Mouse (Mus musculus): ENCODE data around the gene Cdsn. TPM values are rescaled to one million over a fixed set of nuclear protein-coding genes. Genes with fewer than 3 reads are reported as not detected.

Cdsn gene
- polyA plus RNA-seq, 1 experiment = 1.2 TPM

DNA sequence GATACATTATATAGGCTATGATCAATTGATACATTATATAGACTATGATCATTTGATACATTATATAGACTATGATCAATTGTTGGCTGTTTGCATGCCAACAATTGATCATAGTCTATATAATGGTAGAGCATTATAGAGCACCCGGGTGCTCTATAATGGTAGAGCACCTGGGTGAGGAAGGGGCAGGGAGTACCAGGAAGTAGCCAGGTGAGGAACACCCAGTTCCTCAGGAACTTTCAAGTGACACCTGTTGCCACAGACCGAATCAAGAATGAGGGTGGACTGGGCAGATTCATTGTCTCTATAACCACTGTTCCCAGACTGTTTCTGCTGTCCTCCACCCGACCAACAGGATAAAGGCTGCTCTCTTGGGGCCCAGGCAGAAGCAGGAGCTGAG, 15.2 kb downstream of the Cdsn start, which contains the start of gene 2300002M23Rik:
2300002M23Rik (plus strand) TSS at position 301 of the 400 bp plus-strand sequence.
- DNase-seq (ENCODE audit: low read depth, low spot score) = no peak
- WGBS = 33% methylated on average over 3 of the region's 3 CpGs

DNA sequence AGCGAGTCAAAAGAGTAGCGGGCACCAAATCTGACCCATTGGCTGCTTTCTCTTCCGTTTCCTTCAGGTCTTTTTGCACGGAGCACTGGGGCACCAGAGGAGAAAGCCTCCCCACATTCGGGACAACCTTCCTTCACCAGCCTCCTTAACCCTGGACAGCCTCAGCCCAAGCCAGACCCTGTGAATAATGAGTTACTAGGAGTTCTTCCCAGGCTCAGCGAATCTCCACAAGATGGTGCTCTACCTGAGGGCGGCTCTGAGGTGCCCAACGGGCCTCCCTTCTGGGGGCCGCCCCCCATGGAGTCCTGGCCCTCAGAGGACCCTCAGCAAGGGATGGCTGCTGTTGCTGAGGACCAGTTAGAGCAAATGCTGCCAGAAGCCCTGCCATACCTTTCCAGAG, 15.8 kb downstream of the Cdsn start:
- DNase-seq (ENCODE audit: low read depth, low spot score) = no peak
- WGBS = 39% methylated on average over 9 of the region's 9 CpGs

DNA sequence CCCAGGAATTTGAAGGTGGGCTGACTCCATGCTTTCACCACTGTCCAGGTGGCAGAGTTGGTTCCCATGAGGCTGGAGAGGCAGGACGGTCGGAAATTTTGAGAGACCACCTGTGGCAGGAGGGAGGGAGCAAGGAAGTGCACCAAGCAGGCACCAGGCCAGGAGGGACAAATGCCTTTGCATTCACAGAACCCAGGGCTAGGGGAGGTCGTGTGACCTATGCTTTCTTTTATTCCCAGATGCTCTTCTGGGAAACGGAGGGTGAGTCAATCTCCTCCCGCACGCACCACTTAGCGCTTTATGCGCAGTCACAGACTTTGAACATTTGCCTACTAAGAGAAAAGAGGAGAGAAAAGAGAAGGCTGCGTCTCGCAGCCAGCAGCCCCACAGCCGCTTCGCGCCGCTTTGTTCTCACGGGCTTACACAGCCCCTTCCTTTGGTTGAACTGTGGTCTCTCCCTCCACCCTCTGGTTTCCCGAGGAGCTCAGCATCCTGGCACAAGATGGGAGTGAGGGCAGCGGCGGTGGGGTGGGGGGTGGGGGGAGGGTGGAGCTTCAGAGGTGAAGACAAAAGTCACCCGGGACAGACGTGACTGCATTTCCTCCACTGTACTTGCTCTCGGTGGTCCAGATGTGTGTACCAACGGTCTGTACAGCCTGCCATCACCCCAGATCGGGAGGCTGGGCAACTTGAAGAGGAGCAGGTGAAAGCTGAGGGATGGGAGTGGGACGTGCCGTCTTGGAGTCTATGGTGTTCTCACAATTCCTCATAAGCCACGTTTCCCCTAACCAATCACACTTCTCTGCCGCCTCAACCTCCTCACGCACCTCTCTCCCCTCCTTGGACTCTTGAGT, 17.4 kb downstream of the Cdsn start:
- 13% methylated on average over 28 of the region's 28 CpGs for WGBS
- no peak for DNase-seq (ENCODE audit: low read depth, low spot score)

DNA sequence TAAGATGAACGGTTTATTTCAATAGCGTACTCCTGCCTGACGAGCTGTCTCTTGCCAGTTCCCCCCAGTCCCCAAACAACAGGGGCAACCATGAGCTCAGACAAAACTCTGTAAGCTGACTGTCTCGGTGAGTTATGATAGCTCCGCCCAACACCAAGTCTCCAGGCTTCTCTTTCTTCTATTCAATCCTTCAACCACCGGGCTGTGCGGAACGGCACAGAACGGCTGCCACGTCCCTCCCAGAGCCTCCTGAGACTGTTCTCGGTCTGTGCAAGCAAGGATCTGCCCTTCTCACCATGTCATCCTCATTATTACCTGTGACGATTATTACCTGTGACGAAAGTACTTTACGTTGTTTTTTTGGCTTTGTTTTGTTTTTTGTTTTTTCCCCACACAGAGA, 18.9 kb downstream of the Cdsn start:
- 87% methylated on average over 14 of the region's 14 CpGs for WGBS
- no peak for DNase-seq (ENCODE audit: low read depth, low spot score)

DNA sequence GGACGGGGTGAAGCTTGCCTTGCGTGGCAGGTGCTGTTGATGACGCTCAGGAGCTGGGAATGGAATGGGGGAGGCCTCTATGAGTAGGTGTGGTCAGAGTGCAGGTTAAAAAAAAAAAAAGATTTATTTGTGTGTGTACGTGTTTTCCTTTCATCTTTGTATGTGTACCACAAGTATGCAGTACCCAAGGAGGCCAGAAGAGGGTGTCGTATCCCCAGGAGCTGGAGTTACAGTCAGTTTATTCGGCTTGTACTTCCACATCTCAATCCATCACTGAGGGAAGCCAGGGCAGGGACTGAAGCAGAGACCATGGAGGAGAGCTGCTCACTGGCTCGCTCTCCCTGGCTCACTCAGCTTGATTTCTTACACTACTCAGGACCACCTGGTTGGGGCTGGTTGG, 19.5 kb downstream of the Cdsn start:
- no peak for DNase-seq (ENCODE audit: low read depth, low spot score)
- 93% methylated on average over 7 of the region's 7 CpGs for WGBS

DNA sequence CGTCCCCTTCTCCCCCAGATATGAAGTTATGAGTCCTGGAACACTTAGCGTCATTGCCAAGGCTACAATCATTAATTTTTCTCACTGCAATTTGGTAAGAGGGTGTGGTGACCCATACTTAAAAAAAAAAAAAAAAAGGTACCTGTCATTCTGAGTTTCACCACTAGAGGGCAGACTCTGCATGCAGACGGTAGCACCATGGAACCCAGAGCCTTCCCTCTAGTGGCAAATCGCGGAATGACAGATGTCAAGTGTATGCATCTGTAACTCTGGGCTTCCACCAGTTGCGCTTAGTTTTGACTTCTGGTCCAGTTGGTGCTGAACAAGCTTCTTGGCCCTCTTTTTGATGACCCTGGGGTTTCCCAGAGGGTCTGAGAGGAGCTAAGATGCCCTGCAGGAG, 26.3 kb downstream of the Cdsn start:
- DNase-seq (ENCODE audit: low read depth, low spot score) = peak; percentile 94
- 17% methylated on average over 6 of the region's 6 CpGs for WGBS

DNA sequence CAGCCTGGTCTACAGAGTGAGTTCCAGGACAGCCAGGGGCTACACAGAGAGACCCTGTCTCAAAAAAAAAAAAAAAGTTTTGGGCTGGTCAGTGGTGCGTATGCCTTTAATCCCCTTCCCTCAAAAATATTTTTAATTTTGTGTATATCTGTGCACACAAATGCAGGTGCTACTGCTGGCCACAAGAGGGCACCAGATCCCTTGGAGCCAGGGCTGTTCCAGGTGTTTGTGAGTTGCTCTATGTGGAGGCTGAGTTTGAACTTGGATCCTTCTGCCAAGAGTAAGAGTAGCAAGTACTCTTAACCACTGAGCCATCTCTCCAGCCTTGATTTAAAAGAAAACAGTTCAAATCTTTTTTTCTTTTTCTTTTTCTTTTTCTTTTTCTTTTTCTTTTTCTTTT, 31.0 kb downstream of the Cdsn start:
- DNase-seq (ENCODE audit: low read depth, low spot score) = no peak
- 96% methylated on average over 1 of the region's 1 CpGs for WGBS

DNA sequence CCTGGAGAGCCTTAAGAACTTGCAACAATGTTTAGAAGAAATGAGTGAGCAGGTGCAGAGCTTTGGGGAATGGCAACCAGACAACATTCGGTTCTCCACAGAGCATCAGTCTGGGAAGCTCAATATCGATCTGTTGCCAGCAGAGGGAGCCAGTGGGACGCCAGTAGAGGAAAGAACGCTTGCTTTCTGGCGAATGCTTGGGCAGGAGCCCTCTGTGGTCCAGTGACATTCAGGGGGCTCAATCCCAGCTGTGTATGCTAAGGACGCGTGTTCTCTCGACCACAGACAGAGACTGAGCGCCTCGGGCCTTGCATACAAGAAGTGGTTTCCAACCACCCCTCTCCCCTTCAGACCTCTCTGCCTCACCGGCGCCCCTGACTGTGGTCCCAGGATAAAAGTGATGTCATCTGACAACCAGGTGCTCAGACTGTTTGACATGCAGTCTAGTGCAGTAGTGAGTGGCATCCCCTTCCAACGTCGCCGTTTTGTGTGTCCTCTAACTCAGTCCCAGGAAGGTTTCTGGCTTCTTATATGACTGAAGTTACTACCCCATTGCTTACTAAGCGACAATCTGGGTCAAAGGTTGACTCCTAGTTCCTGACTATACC, 32.5 kb downstream of the Cdsn start:
- DNase-seq (ENCODE audit: low read depth, low spot score) = peak; percentile 58
- 10% methylated on average over 16 of the region's 16 CpGs for WGBS

DNA sequence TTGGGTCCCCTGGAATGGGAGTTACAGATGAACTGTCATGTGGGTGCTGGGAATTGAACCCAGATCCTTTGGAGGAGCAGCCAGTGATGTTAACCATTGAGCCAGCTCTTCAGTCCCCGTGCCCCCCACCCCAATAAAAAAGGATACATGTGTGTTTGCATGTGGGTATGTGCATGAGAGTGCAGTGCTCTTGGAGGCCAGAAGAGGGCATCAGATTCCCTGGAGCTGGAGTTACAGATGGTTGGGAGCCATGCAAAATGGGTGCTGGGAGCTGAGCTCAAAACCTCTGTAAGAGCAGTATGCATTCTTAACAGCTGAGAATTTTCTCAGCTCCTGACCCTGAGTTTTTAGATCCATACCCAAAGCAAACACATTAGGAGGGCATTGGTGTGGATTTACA, 35.4 kb downstream of the Cdsn start:
- WGBS = 77% methylated on average over 1 of the region's 1 CpGs

DNA sequence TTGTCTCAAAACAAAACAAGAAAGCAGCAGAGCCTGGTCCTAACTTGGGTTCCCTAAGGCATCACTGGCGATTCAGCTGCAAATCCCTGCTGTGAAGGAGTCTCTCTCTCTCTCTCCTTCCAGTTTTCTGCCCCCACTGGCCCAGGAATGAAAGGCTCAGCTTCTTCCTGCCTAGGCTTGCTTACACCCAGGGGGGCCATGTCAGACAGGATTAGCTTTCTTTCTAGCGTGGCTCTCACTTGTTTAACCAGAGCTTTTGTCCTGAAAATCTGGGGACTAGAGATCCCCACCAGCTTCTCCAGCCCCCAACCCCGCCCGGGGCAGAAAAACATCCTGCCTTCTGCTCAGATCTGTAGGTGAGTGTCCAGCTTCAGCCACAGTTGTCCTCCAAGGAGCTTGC, 36.5 kb downstream of the Cdsn start:
- 71% methylated on average over 4 of the region's 4 CpGs for WGBS

More for the DNA sequence above, 35.4 kb downstream of the Cdsn start:
- no peak for DNase-seq (ENCODE audit: low read depth, low spot score)

DNA sequence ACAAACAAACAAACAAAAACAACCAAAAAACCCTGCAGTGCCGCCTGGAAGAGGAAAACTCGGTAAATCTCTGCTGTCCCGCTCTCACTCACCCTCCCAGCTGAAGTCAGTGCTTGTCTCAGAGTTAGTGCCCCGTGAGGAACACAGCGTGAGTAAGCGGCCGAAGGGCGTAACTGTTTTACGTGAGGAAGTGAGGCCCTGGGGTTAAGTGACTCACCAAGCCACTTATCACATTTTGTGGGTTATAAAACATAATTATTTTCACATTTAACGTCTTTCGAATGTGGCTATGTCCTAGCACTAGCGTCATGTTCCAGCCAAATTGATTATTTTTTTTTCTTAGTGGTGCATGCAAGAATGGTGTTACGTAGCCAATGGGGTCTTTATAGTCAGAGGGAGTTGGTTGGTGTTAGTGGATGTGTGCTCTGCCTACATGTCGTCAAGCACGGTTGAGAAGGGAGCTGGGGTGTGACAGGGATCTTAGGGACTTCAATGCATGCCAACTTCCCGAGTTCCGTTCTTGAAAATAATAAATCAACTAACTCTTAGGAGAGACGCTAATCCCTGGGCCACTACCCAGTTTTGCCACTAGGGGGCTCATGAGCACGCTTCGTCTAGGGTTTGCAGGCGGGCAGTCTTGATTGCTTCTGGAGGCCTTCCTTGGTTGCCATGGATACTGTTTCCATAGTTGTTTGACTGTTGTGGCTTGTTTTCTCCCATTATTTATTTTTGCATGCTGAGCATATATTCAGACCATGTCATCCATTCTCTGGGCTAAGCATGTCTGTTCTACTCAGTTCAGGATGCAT, 38.7 kb downstream of the Cdsn start:
- peak; percentile 88 for DNase-seq (ENCODE audit: low read depth, low spot score)
- 13% methylated on average over 21 of the region's 21 CpGs for WGBS

More for the DNA sequence above, 36.5 kb downstream of the Cdsn start:
- DNase-seq (ENCODE audit: low read depth, low spot score) = no peak

DNA sequence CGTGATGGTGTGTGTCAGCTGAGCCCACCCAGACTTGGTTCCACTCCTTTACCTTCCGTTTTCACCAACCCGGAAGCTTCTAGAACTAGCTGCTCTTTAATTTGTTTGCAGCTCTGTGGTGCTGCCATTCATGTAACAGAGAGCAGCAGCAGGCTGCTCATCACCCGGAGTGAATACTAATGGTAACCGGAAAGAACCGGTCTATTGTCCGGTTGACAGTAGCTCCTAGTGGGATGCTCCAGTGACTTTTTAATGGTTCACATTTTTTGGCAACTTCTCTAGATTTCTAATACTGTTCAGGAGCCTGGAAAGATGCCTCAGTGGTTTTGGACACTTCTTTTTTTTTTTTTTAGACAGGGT, 39.3 kb downstream of the Cdsn start:
- DNase-seq (ENCODE audit: low read depth, low spot score) = no peak
- 76% methylated on average over 7 of the region's 7 CpGs for WGBS

DNA sequence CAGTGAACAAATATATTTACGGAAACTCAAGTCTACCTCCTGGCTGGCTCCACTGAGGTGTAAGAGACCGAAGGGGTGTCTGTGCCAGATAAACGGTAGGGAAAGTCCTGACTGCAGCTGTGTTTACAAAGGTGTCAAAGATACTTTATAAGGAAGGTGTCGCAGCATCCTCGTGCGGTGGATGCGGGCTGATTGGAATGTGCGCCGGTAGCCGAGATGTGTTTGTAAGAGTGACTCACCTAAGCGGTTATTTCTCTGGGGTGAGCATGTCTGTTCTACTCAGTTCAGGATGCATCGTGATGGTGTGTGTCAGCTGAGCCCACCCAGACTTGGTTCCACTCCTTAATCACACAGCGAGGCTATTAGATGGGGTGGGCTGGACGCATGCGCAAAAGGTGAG, 39.8 kb downstream of the Cdsn start:
- 78% methylated on average over 15 of the region's 15 CpGs for WGBS
- DNase-seq (ENCODE audit: low read depth, low spot score) = no peak

DNA sequence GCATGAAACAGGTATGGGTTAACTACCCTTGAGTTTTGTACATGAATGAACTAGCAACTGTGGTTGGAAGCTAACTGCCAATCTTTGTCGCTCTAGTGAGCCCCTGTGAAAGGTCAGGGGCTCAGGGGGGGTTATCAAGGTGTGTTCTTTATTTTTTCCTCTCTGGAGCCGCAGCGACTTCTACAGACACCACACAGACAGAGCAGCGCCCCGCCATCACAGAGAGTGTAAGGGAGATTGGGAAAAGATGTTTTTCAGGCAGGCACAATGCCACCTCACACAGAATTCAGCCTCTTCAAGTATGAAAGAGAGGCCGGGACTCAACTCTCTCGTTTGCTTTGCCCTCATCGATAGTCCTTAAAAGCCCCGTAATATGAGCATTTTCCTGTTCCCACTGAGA, 40.2 kb downstream of the Cdsn start:
- DNase-seq (ENCODE audit: low read depth, low spot score) = no peak
- 88% methylated on average over 9 of the region's 9 CpGs for WGBS

DNA sequence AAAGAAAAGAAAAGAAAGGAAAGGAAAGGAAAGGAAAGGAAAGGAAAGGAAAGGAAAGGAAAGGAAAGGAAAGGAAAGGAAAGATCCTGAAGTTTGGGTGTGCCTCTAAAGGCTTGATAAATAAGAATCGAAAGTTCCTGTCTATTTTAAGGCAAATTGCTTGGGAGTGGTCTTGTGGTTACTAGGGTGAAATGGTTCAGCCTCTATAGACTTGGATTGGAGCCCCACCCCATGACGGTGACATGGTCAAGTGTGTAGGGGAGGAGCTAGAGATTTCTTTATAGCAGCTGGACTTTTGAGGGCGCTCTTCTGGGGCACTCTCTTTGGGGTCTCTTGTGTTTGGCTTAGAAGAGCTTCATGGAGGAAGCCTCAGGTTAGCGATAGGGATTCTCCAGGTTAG, 41.9 kb downstream of the Cdsn start:
- 27% methylated on average over 4 of the region's 4 CpGs for WGBS
- DNase-seq (ENCODE audit: low read depth, low spot score) = no peak

DNA sequence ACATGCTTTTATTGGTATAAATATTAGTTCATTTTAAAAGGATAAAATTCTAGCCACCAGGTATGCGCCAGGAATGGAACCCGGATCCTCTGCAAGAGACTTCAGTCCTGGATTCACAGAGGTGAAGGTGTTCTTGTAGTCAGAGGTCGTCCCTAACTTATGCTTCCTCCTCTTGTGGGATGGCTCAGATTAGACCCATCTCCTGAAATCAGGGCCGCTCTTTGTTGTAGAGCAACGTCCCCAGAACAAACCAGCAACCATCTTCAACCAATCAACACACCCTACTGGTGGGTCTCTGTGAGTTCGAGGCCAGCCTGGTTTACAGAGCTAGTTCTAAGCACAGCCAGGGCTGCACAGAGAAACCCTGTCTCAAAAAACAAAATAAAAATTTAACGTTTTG, 42.5 kb downstream of the Cdsn start:
- DNase-seq (ENCODE audit: low read depth, low spot score) = no peak
- WGBS = 83% methylated on average over 7 of the region's 7 CpGs

DNA sequence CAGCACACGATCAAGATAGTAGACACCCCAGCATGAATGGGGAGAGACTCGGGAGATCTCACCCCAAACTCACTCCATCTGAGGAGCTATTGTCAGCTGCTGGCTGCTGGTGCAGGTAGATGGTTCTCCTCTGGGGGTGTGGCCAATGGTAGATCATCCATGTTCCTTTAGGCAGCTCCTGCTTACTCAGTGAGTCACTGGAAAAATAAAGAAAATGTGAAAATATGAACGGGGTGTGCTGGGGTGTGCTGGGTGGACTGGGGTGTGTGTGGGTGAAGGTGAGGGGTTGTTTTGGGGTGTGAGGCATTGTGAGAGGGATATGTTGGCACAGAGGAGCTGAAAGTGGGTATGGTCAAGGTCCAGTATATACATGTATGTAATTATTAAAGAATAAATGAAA, 45.5 kb downstream of the Cdsn start:
- DNase-seq (ENCODE audit: low read depth, low spot score) = no peak
- 69% methylated on average over 3 of the region's 3 CpGs for WGBS

DNA sequence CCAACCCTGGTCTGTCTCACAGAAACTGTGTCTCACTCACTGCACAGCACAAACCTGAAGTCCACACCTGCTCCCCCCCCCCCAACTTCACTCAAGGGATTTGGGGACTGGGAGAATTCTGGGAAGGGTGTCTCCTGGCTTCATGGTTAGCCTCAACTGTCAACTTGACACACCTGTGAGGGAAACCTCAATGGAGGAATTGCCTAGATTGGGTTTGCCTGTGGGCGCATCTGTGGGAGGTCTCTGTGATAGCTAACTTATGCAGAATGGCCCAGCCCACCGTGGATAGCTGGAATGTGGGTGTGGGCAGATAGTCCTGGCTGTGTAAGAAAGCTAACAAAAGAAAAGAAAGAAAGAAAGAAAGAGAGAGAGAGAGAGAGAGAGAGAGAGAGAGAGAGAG, 49.3 kb downstream of the Cdsn start, which contains the start of gene Sfta2:
Sfta2 (plus strand) TSS at position 301 of the 400 bp plus-strand sequence.
- no peak for DNase-seq (ENCODE audit: low read depth, low spot score)
- WGBS = 24% methylated on average over 2 of the region's 2 CpGs

DNA sequence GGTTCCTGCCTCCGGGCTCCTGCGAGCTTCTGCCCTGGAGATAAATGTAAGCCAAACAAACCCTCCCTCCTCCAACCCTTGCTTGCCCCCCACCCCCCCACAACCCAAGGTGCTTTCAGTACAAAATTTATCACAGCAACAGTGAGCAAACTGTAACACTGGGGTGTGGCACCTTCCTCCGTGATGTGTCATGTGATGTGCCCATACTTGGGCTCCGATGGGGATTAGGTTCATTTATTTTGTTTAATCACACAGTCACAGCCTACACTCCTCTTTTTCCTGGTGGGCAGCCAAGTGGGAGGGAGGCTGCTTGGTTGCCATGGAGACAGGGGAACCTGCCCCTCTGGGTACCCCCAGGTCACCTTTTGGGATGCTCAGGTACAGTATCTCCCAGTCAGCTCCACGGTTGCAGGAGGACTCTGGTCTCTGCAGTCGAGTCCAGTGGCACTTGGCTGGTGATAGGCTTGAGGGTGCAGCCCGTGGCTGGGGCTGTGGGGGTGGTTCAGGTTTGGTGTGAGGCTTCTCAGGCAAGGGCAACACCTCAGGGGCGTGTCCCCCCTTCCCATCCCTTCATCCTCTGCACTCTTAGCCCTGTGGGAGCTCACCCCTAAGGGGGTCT, 49.9 kb downstream of the Cdsn start:
- no peak for DNase-seq (ENCODE audit: low read depth, low spot score)

More for the DNA sequence above, 49.9 kb downstream of the Cdsn start:
- WGBS = 21% methylated on average over 8 of the region's 8 CpGs

All from large intestine, adult 2 months (tissue).